Mouse (Mus musculus) liver, embryonic 15.5 days (tissue): ENCODE data around the gene Slc9a5. TPM values are rescaled to one million over a fixed set of nuclear protein-coding genes. Genes with fewer than 3 reads are reported as not detected.

ENCODE experiments used
- ATAC-seq: fragments of 200-750 bp; cut with Nextera tagmentation; 2 replicates; pipeline ENCODE4 v1.8.0; 2017; ENCODE audit warnings: moderate number of reproducible peaks, mild to moderate bottlenecking, moderate library complexity; ENCODE audit not compliant: insufficient read depth
- H3K27ac ChIP-seq: fragments of 300-500 bp; sonication (generic); replicated peaks from 2 replicates; pipeline ENCODE4 v1.5.1; 2015; ENCODE audit warnings: mild to moderate bottlenecking, inconsistent platforms
- H3K27me3 ChIP-seq: fragments of 300-500 bp; sonication (generic); 2 replicates; pipeline ENCODE4 v1.6.1; 2015; ENCODE audit warnings: mild to moderate bottlenecking, inconsistent platforms
- H3K36me3 ChIP-seq: fragments of 300-500 bp; sonication (generic); replicated peaks from 2 replicates; pipeline ENCODE4 v1.6.1; 2015; ENCODE audit warnings: moderate library complexity, mild to moderate bottlenecking, inconsistent platforms
- H3K4me1 ChIP-seq: fragments of 300-500 bp; sonication (generic); replicated peaks from 2 replicates; pipeline ENCODE4 v1.6.1; 2015; ENCODE audit warnings: inconsistent platforms
- H3K4me2 ChIP-seq: fragments of 300-500 bp; sonication (generic); 2 replicates; pipeline ENCODE4 v1.6.1; 2015; ENCODE audit warnings: moderate library complexity, mild to moderate bottlenecking, inconsistent platforms
- H3K4me3 ChIP-seq: fragments of 300-500 bp; sonication (generic); replicated peaks from 2 replicates; pipeline ENCODE4 v1.5.1; 2015; ENCODE audit warnings: mild to moderate bottlenecking, inconsistent platforms
- H3K9ac ChIP-seq: fragments of 300-500 bp; sonication (generic); 2 replicates; pipeline ENCODE4 v1.6.1; 2015; ENCODE audit warnings: moderate library complexity, mild to moderate bottlenecking, inconsistent platforms
- H3K9me3 ChIP-seq: fragments of 300-500 bp; sonication (generic); replicated peaks from 2 replicates; pipeline ENCODE4 v1.6.1; 2016; ENCODE audit warnings: inconsistent platforms
- WGBS: fragments of 180-500 bp; shearing (Covaris S2); methylation state at CpG from one replicate; pipeline ENCODE4 v1.1.7; 2015; ENCODE audit warnings: mixed read lengths; ENCODE audit not compliant: insufficient replicate concordance; 5-methylcytosine and 5-hydroxymethylcytosine counted together
- polyA plus RNA-seq: library from polyadenylated mRNA; unstranded; fragments of >200 nt; fragmentation: Nextera tagmentation; extraction: Ambion mirVana; gene quantifications from 2 replicates; pipeline ENCODE4 v1.2.1, GENCODE M21; 2015

Gene Slc9a5
- polyA plus RNA-seq, 1 experiment from 2014 or later: 0.13 TPM

- peaks cover 55% of the 10 kb centered on the region for H3K4me1 ChIP-seq
- peaks cover 100% of the 10 kb centered on the region for H3K36me3 ChIP-seq
- H3K27ac ChIP-seq: no peak overlapping the region
These were observed 39.3 kb upstream of the Slc9a5 start for GRCm38 (mm10) chr8:105309142-105309847.

DNA sequence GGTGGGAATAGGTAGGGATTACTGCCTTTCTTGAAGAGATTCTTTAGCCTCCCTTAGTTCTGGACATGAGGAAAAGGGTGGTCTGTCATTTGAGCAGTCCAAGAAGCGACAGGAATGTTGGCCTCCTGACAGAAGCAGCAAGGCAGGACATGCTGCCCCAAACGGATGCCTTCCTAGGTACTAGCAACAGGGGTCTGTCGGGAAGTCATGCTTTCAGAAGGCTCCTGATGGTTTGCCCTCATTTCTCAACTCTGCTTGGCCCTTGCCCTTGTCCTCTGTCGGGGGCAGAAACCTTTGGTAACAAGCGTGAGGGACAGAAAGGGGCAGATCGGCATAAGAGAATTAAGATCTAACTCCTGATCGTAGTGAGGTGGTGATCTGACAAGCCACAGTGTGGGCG, 38.5 kb upstream of the Slc9a5 start:
- peaks cover 100% of the 10 kb centered on the region for H3K36me3 ChIP-seq
- H3K27me3 ChIP-seq: no peaks in the 10 kb centered on the region
- no peak overlapping the region for H3K27ac ChIP-seq
- no peak overlapping the region for H3K9ac ChIP-seq
- no peak overlapping the region for H3K4me3 ChIP-seq
- ATAC-seq: no peak
- no peaks in the 10 kb centered on the region for H3K9me3 ChIP-seq
- H3K4me1 ChIP-seq: peaks cover 55% of the 10 kb centered on the region
- H3K4me2 ChIP-seq: no peak overlapping the region
- 84% methylated on average over 8 of the region's 8 CpGs for WGBS

More at GRCm38 (mm10) chr8:105309142-105309847, 39.3 kb upstream of the Slc9a5 start:
- H3K4me2 ChIP-seq: no peak overlapping the region
- 83% methylated on average over 15 of the region's 15 CpGs for WGBS
- H3K9me3 ChIP-seq: no peaks in the 10 kb centered on the region
- H3K27me3 ChIP-seq: no peaks in the 10 kb centered on the region
- ATAC-seq: no peak
- H3K9ac ChIP-seq: no peak overlapping the region
- H3K4me3 ChIP-seq: no peak overlapping the region

DNA sequence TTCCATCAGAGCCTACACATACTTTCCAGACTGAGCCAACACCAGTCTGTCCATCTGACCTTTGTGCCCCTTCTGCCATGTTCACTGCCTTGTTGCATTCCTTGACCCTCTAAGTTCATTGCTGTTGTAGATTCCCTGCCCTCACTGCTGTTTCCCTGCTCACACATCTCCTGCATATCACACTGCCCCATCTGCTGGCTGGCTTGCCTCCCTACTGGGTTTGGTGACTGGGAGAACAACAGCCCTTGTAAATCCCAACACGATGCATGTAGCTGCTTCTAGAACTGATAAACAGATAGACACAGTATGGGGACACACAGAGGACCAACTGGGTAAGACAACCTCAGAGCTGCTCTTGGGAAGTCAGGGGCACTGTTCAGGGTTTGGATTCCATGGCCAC, 36.9 kb upstream of the Slc9a5 start:
- no peaks in the 10 kb centered on the region for H3K9me3 ChIP-seq
- H3K9ac ChIP-seq: no peak overlapping the region
- 0 out of 2 replicates have a peak overlapping the region, but pooled peaks have one; percentile 0 for H3K4me2 ChIP-seq
- no peak overlapping the region for H3K4me3 ChIP-seq
- peaks cover 100% of the 10 kb centered on the region for H3K36me3 ChIP-seq
- H3K4me1 ChIP-seq: peaks cover 43% of the 10 kb centered on the region
- H3K27me3 ChIP-seq: no peaks in the 10 kb centered on the region
- peak; percentile 52 for ATAC-seq
- H3K27ac ChIP-seq: peak overlapping the region; percentile 60
- WGBS: 23% methylated on average over 1 of the region's 1 CpGs

DNA sequence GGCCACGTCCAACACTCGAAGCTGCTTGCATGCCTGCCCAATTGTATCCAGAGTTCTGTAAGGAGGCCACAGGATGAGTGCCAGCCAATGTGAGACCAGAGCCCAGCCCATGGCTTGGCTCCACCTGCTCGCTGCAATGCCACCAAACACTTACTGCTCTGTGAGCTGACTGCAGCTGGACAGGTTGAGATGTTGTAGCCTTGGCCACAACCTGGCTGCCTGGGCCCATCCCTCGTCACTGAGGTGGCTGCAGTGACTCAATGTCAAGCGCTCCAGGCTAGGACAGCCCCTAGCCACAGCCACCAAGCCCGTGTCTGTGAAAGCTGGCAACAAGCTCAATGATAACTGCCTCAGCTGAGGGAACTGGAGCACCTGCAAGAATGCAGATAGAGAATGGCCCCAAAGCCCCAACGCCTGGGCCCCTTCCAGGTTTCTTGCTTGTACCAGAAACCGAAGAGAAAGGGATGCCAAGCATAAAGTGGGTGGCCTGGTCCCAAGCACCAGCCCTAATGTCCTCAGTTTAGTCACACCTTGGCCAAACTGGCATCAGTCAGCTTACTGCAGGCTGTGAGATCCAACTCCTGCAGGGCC, 35.7 kb upstream of the Slc9a5 start:
- WGBS: 52% methylated on average over 8 of the region's 8 CpGs
- no peaks in the 10 kb centered on the region for H3K27me3 ChIP-seq
- peak overlapping the region; percentile 60 for H3K27ac ChIP-seq
- peak; percentile 60 for ATAC-seq
- peaks cover 51% of the 10 kb centered on the region for H3K4me1 ChIP-seq
- peaks cover 100% of the 10 kb centered on the region for H3K36me3 ChIP-seq
- H3K4me3 ChIP-seq: no peak overlapping the region
- no peaks in the 10 kb centered on the region for H3K9me3 ChIP-seq
- peak overlapping the region; percentile 35; the same call in 1 of the 2 replicates for H3K9ac ChIP-seq
- H3K4me2 ChIP-seq: peak overlapping the region; percentile 54

- H3K4me1 ChIP-seq: peaks cover 59% of the 10 kb centered on the region
- peak overlapping the region; percentile 54 for H3K4me2 ChIP-seq
- H3K36me3 ChIP-seq: peaks cover 100% of the 10 kb centered on the region
- H3K9ac ChIP-seq: peak overlapping the region; percentile 35; the same call in 1 of the 2 replicates
- peak; percentile 22 for ATAC-seq
- peak overlapping the region; percentile 60 for H3K27ac ChIP-seq
- WGBS: 72% methylated on average over 9 of the region's 9 CpGs
- no peaks in the 10 kb centered on the region for H3K27me3 ChIP-seq
- no peaks in the 10 kb centered on the region for H3K9me3 ChIP-seq
- no peak overlapping the region for H3K4me3 ChIP-seq
These were observed 34.8 kb upstream of the Slc9a5 start for GRCm38 (mm10) chr8:105313622-105314402.

- Histone ChIP-seq H3K4me1 (peaks cover 73% of the 10 kb centered on the region), H3K9me3 (no peaks in the 10 kb centered on the region), H3K27ac (no peak overlapping the region; the same call in 1 of the 2 replicates), H3K4me3 (no peak overlapping the region), H3K9ac (no peak overlapping the region), H3K27me3 (no peaks in the 10 kb centered on the region), H3K36me3 (peaks cover 100% of the 10 kb centered on the region), H3K4me2 (no peak overlapping the region)
- ATAC-seq: no peak
- 92% methylated on average over 18 of the region's 18 CpGs for WGBS
These were observed 33.4 kb upstream of the Slc9a5 start for GRCm38 (mm10) chr8:105315073-105315769.

DNA sequence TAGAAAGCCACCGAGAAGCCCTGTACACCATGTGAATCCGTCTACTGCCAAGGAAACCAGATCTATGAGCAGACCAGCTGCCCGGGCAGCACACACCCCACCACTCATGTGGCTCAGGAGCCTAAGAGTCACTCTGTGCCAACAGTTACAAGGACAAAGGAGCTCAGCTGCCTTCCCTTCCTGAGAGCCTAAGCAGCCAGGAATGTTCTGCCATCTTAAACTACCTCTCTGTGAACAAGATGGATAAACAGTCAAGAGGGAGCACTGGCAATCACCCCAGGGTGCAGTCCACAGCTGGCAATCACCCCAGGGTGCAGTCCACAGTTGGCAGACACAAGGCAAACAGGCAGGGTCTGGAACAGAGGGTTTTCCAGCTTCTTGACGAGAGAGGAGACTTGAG, 30.7 kb upstream of the Slc9a5 start:
- Histone ChIP-seq H3K4me2 (no peak overlapping the region), H3K9me3 (no peaks in the 10 kb centered on the region), H3K27ac (no peak overlapping the region; the same call in 1 of the 2 replicates), H3K4me1 (peaks cover 75% of the 10 kb centered on the region), H3K36me3 (peaks cover 84% of the 10 kb centered on the region), H3K27me3 (no peaks in the 10 kb centered on the region), H3K4me3 (no peak overlapping the region), H3K9ac (no peak overlapping the region)
- ATAC-seq: no peak
- WGBS: 82% methylated on average over 4 of the region's 4 CpGs

DNA sequence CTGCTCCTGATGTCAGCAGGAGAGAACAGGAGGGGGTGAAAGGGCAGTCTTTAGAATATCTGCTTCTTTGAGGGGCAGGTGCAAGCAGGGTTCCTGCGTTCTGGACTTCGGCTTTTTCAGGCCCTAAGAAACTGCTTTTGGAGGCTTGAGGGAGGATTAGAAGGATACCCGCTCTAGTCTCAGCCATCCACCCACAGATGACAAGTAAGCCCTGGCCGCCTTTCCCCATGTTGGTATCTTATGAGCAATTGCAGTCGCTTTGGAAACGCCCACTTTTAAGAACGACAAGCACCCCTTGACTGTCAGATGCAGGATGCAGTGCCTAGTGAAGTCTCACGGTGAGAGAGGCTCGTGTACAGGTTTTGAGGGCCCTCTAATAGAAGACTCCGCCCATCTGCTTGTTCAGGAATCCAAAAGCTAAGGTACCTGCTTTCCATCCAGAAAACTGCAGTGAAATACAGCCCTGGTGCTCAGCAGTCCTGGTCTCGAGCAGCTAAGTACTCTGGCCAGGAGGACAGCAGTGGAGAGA, 29.9 kb upstream of the Slc9a5 start:
- Histone ChIP-seq H3K9ac (no peak overlapping the region), H3K4me2 (no peak overlapping the region), H3K27ac (peak overlapping the region; percentile 54; the same call in 1 of the 2 replicates), H3K27me3 (no peaks in the 10 kb centered on the region), H3K9me3 (no peaks in the 10 kb centered on the region), H3K36me3 (peaks cover 78% of the 10 kb centered on the region), H3K4me3 (no peak overlapping the region), H3K4me1 (peaks cover 74% of the 10 kb centered on the region)
- 74% methylated on average over 11 of the region's 11 CpGs for WGBS
- ATAC-seq: no peak

DNA sequence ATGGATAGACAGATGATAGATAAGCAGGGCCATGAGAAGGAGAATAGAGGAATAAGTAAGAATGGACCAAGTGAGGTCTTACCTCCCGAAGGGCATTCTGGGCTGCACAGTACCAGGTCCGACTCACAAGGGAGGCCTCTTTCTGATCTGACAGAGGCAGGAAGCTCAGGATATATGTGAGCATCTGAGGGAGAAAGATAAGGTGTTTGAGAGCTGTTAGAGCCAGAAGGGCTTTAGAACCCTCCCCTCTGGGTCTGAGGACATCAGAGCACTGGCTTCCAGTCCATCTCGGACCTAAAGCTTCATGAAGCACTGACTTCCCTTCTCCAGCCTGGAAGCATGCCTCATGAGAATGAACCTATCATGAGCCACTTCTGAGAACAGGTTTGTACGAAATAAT, 25.5 kb upstream of the Slc9a5 start:
- WGBS: 24% methylated on average over 4 of the region's 4 CpGs
- peak; percentile 83 for ATAC-seq
- Histone ChIP-seq H3K4me2 (peak overlapping the region; percentile 84), H3K4me1 (peaks cover 80% of the 10 kb centered on the region), H3K27ac (peak overlapping the region; percentile 96), H3K9ac (peak overlapping the region; percentile 56), H3K9me3 (no peaks in the 10 kb centered on the region), H3K27me3 (no peaks in the 10 kb centered on the region), H3K36me3 (peaks cover 40% of the 10 kb centered on the region), H3K4me3 (peak overlapping the region; percentile 73)

GRCm38 (mm10) chr8:105325641-105326093, 23.0 kb upstream of the Slc9a5 start:
- H3K4me1 ChIP-seq: peaks cover 58% of the 10 kb centered on the region
- under 1% methylated on average over 12 of the region's 12 CpGs for WGBS
- no peaks in the 10 kb centered on the region for H3K27me3 ChIP-seq
- ATAC-seq: peak; percentile 6
- peak overlapping the region; percentile 96 for H3K27ac ChIP-seq
- peak overlapping the region; percentile 81 for H3K9ac ChIP-seq
- peaks cover 44% of the 10 kb centered on the region for H3K36me3 ChIP-seq
- peak overlapping the region; percentile 73 for H3K4me3 ChIP-seq
- no peaks in the 10 kb centered on the region for H3K9me3 ChIP-seq
- H3K4me2 ChIP-seq: peak overlapping the region; percentile 84
